Mouse (Mus musculus): ENCODE measurements at regions not wholly inside any gene's neighbourhood (a gene's known extent, or its start where the extent isn't known, plus 50 kb on each side); places are given as distances from the start of the nearest gene placed in this dataset.
A peak's percentile ranks its signal among the peaks of the same experiment; 100 is the strongest.

DNA sequence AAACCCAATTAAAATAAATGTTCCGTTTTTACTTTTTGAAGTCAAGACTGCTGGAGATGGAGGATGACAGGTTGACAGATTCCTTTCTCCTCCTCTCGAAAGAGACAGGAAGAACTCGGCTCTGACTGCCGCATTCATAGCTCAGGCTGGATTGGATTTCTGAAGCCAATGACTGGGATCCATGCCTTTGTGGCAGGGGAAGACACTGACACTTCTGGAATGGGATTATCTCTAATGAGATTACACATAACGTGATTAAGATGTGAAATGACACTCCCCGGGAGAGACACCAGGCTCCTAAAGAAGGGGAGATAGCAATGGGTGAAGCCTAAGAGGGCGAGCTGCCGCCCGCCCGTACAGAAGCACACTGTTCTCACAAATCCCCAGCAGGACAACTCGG lies 89.9 kb downstream of the Id4 start:
- WGBS = 80% methylated on average over 11 of the region's 11 CpGs
- Histone ChIP-seq H3K9me3 (ENCODE audit: control insufficient read depth, low read length) (no peaks in the 10 kb centered on the region), H3K4me3 (ENCODE audit: low read depth, low read length) (no peak overlapping the region), H3K27ac (ENCODE audit: low read depth, low read length) (no peak overlapping the region), H3K4me1 (ENCODE audit: control insufficient read depth, insufficient read depth, low read length) (no peaks in the 10 kb centered on the region), H3K9ac (replicated peaks; ENCODE audit: low read depth, low read length) (no peak overlapping the region), H3K4me2 (ENCODE audit: low read depth, low read length) (no peak overlapping the region), H3K27me3 (ENCODE audit: control insufficient read depth, insufficient read depth, low read length) (no peaks in the 10 kb centered on the region), H3K36me3 (ENCODE audit: control insufficient read depth, insufficient read depth, low read length) (no peaks in the 10 kb centered on the region)
- ATAC-seq (ENCODE audit: low read depth) = no peak

DNA sequence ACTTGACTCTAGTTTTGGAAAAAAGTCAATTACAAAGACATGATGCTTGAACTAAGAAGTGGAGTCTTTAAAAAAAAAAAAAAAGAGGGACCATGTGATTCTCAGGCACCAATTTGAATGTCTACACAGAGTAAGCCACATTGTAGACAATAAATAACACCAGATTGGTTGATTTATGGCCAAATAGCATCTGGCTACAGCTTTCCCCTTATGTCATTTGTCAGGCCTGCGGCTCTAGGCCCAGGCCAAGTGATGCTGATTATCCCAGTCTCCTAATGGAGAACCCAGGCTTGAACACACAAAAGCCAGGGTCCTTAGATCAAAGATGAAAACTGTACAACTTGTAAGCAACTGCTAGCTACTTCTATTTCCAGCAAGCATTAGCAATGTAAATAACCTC lies 96.1 kb downstream of the Id4 start:
- ATAC-seq (ENCODE audit: low read depth) = no peak
- no peak overlapping the region for H3K4me3 ChIP-seq (ENCODE audit: low read depth, low read length)
- WGBS = 38% methylated on average over 1 of the region's 1 CpGs
- no peak overlapping the region for H3K4me2 ChIP-seq (ENCODE audit: low read depth, low read length)
- H3K36me3 ChIP-seq (ENCODE audit: control insufficient read depth, insufficient read depth, low read length) = no peaks in the 10 kb centered on the region
- H3K27me3 ChIP-seq (ENCODE audit: control insufficient read depth, insufficient read depth, low read length) = no peaks in the 10 kb centered on the region
- H3K9ac ChIP-seq (replicated peaks; ENCODE audit: low read depth, low read length) = no peak overlapping the region
- H3K9me3 ChIP-seq (ENCODE audit: control insufficient read depth, low read length) = no peaks in the 10 kb centered on the region
- no peak overlapping the region for H3K27ac ChIP-seq (ENCODE audit: low read depth, low read length)
- no peaks in the 10 kb centered on the region for H3K4me1 ChIP-seq (ENCODE audit: control insufficient read depth, insufficient read depth, low read length)

DNA sequence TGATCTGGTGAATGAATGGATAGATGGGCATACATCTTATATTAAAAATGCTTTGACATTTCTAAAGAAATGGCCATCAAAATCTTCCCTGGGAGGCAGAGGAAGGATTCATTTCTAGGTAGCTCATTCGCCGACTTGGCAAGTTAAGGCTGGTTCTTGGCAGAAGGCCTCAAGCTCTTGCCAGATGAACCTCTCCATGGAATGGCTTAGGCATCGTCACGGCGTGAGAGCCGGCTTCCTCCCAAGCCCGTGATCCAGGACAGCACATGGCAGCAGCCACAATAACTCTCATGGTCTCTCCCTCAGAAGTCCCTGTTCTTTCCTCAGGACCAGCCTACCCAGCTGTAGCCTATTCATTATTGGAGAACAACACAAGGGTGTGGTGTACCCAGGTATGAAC lies 96.6 kb downstream of the Id4 start:
- Histone ChIP-seq H3K4me3 (ENCODE audit: low read depth, low read length) (no peak overlapping the region), H3K27me3 (ENCODE audit: control insufficient read depth, insufficient read depth, low read length) (no peaks in the 10 kb centered on the region), H3K9me3 (ENCODE audit: control insufficient read depth, low read length) (no peaks in the 10 kb centered on the region), H3K9ac (replicated peaks; ENCODE audit: low read depth, low read length) (no peak overlapping the region), H3K4me2 (ENCODE audit: low read depth, low read length) (no peak overlapping the region), H3K4me1 (ENCODE audit: control insufficient read depth, insufficient read depth, low read length) (no peaks in the 10 kb centered on the region), H3K27ac (ENCODE audit: low read depth, low read length) (no peak overlapping the region), H3K36me3 (ENCODE audit: control insufficient read depth, insufficient read depth, low read length) (no peaks in the 10 kb centered on the region)
- no peak for ATAC-seq (ENCODE audit: low read depth)
- WGBS = 81% methylated on average over 7 of the region's 7 CpGs

DNA sequence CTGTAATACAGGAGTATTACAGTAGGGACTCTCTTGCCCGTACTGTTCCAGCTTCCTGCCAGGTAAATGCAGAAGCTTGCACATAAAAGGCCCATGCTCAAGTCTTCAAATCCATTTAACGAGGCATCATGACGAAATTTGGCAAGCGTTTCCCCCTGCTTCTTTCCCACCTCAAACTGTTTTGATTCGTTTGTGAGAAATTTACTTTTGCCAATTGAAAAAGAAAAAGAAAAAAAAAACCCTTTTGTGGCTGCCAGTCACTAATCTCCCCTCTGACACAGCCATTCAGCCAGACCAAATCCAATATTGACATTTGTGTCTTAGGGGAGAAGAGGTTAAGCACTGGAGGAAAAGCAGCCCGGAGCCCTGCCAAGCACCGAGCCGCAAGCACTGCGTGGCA lies 110.0 kb downstream of the Id4 start:
- no peak overlapping the region for H3K4me3 ChIP-seq (ENCODE audit: low read depth, low read length)
- H3K9me3 ChIP-seq (ENCODE audit: control insufficient read depth, low read length) = no peaks in the 10 kb centered on the region
- no peak overlapping the region for H3K27ac ChIP-seq (ENCODE audit: low read depth, low read length)
- no peaks in the 10 kb centered on the region for H3K27me3 ChIP-seq (ENCODE audit: control insufficient read depth, insufficient read depth, low read length)
- H3K4me1 ChIP-seq (ENCODE audit: control insufficient read depth, insufficient read depth, low read length) = no peaks in the 10 kb centered on the region
- H3K4me2 ChIP-seq (ENCODE audit: low read depth, low read length) = no peak overlapping the region
- ATAC-seq (ENCODE audit: low read depth) = no peak
- WGBS = 81% methylated on average over 9 of the region's 9 CpGs
- H3K36me3 ChIP-seq (ENCODE audit: control insufficient read depth, insufficient read depth, low read length) = no peaks in the 10 kb centered on the region
- H3K9ac ChIP-seq (replicated peaks; ENCODE audit: low read depth, low read length) = no peak overlapping the region

DNA sequence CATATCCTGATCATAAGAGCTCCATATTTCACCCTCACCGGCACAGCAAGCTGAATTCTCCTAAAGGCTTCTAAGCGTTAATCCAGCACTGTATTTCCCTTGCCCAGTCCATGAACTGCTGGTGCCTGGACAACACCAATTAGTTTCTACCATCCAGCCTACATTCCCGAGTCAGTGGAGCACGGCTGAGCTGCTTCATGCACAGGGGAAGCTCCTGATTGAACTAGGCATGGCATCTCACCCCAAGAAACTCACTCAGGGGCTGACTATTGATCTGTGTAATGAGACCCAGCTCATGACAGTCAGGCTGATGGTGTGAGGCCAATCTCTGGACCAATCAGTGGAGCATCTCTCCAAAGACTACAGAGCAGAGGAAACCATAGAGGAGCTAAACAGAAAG lies 115.4 kb downstream of the Id4 start:
- H3K27me3 ChIP-seq (ENCODE audit: control insufficient read depth, insufficient read depth, low read length) = no peaks in the 10 kb centered on the region
- no peak overlapping the region for H3K27ac ChIP-seq (ENCODE audit: low read depth, low read length)
- no peaks in the 10 kb centered on the region for H3K36me3 ChIP-seq (ENCODE audit: control insufficient read depth, insufficient read depth, low read length)
- H3K4me2 ChIP-seq (ENCODE audit: low read depth, low read length) = no peak overlapping the region
- H3K9me3 ChIP-seq (ENCODE audit: control insufficient read depth, low read length) = no peaks in the 10 kb centered on the region
- no peak overlapping the region for H3K4me3 ChIP-seq (ENCODE audit: low read depth, low read length)
- no peaks in the 10 kb centered on the region for H3K4me1 ChIP-seq (ENCODE audit: control insufficient read depth, insufficient read depth, low read length)
- no peak for ATAC-seq (ENCODE audit: low read depth)
- WGBS = 73% methylated on average over 4 of the region's 4 CpGs
- no peak overlapping the region for H3K9ac ChIP-seq (replicated peaks; ENCODE audit: low read depth, low read length)

DNA sequence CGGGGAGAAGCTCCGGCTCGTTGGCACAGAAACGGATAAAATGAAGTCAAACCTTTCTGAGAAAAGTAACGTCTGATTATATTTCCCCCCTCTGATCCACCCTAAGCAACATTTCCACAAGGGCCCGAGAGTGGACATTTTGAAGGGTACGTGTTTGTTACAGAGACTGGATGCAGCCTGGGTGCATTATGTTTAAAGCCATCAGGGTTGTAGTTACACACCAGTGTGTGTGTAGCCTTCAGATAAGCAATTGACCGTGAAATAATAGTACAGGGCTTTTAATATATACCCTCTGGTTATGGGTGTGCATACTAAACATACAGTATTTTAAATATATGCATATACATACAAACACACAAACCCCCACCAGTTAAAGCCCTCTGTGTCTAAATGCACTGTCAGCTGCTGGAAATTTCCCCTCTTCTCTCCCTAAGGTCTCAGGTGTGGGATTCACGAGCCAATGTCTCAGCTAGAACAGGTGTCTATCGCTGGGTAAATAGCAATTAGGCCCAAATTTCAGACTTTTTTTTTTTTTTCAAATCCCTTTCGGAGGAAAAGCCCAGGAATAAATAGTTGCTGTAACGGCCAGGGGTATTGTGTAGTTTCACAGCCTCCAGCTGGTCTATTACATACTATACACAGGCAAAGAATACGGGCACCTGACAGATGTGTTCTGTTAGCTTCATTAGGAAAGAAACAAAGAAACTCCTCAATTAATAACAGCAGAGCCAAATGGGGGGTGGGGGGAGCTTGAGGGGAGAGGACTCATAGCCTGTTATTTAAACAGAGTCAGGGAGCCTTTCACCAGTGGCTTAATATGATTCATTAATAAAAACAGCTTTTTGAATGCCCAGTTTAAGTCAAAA lies 122.8 kb downstream of the Id4 start:
- H3K4me2 ChIP-seq (ENCODE audit: low read depth, low read length) = no peak overlapping the region
- 33% methylated on average over 13 of the region's 13 CpGs for WGBS
- H3K4me1 ChIP-seq (ENCODE audit: control insufficient read depth, insufficient read depth, low read length) = peaks cover 7% of the 10 kb centered on the region
- peak overlapping the region; percentile 28; the same call in 1 of the 2 replicates for H3K27ac ChIP-seq (ENCODE audit: low read depth, low read length)
- H3K36me3 ChIP-seq (ENCODE audit: control insufficient read depth, insufficient read depth, low read length) = no peaks in the 10 kb centered on the region
- H3K9ac ChIP-seq (replicated peaks; ENCODE audit: low read depth, low read length) = no peak overlapping the region
- ATAC-seq (ENCODE audit: low read depth) = peak; percentile 79
- H3K9me3 ChIP-seq (ENCODE audit: control insufficient read depth, low read length) = no peaks in the 10 kb centered on the region
- H3K4me3 ChIP-seq (ENCODE audit: low read depth, low read length) = no peak overlapping the region
- no peaks in the 10 kb centered on the region for H3K27me3 ChIP-seq (ENCODE audit: control insufficient read depth, insufficient read depth, low read length)

DNA sequence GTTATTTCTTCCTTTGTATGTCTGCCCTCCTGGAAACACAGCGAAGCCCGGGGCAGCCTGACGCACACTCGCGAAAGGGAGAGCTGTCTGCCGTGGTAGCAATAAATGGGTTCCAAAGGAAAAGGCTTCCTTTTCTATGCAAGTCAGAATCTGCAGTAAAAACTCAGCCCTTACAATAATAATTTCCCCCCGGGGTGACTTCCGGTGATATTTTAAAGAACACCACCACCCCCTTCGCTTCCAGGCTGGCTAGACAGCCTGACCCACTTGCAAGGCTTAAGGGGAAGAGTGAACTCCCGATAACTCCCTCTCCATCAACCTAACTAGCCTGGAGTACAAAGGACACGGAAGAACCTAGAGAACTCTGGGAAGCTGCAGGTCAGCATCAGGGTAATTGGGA lies 123.9 kb downstream of the Id4 start:
- no peaks in the 10 kb centered on the region for H3K27me3 ChIP-seq (ENCODE audit: control insufficient read depth, insufficient read depth, low read length)
- peak overlapping the region; percentile 28; the same call in 1 of the 2 replicates for H3K27ac ChIP-seq (ENCODE audit: low read depth, low read length)
- H3K4me2 ChIP-seq (ENCODE audit: low read depth, low read length) = peak overlapping the region; percentile 0; the same call in 1 of the 2 replicates
- WGBS = 20% methylated on average over 11 of the region's 11 CpGs
- H3K4me1 ChIP-seq (ENCODE audit: control insufficient read depth, insufficient read depth, low read length) = peaks cover 7% of the 10 kb centered on the region
- H3K9me3 ChIP-seq (ENCODE audit: control insufficient read depth, low read length) = no peaks in the 10 kb centered on the region
- no peaks in the 10 kb centered on the region for H3K36me3 ChIP-seq (ENCODE audit: control insufficient read depth, insufficient read depth, low read length)
- no peak overlapping the region for H3K4me3 ChIP-seq (ENCODE audit: low read depth, low read length)
- H3K9ac ChIP-seq (replicated peaks; ENCODE audit: low read depth, low read length) = no peak overlapping the region; the same call in 1 of the 2 replicates
- ATAC-seq (ENCODE audit: low read depth) = no peak

DNA sequence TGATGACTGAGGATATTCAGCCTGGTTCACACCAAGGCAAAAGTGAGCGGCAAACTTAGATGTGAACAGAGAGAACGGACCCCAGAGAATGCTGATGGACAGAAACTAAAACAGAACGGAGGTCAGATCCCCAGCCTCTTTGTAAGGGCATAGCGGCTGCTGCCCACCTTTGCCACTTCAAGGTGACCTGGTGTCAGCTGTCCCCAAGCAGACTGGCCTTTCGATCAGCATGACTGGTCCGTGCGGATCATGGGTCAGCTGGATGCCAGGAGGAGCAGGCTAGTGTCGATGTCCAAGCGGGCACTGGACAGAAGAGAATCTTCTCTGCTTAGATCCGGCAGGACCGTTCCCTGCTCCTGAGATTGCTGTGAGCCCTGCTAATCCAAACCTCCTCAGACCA lies 122.1 kb downstream of the Zfp169 start:
- 88% methylated on average over 11 of the region's 11 CpGs for WGBS
- Histone ChIP-seq H3K4me1 (ENCODE audit: control insufficient read depth, insufficient read depth, low read length) (no peaks in the 10 kb centered on the region), H3K36me3 (ENCODE audit: control insufficient read depth, insufficient read depth, low read length) (no peaks in the 10 kb centered on the region), H3K27ac (ENCODE audit: low read depth, low read length) (no peak overlapping the region), H3K27me3 (ENCODE audit: control insufficient read depth, insufficient read depth, low read length) (no peaks in the 10 kb centered on the region), H3K4me2 (ENCODE audit: low read depth, low read length) (no peak overlapping the region), H3K9ac (replicated peaks; ENCODE audit: low read depth, low read length) (no peak overlapping the region), H3K9me3 (ENCODE audit: control insufficient read depth, low read length) (no peaks in the 10 kb centered on the region), H3K4me3 (ENCODE audit: low read depth, low read length) (no peak overlapping the region)
- no peak for ATAC-seq (ENCODE audit: low read depth)

DNA sequence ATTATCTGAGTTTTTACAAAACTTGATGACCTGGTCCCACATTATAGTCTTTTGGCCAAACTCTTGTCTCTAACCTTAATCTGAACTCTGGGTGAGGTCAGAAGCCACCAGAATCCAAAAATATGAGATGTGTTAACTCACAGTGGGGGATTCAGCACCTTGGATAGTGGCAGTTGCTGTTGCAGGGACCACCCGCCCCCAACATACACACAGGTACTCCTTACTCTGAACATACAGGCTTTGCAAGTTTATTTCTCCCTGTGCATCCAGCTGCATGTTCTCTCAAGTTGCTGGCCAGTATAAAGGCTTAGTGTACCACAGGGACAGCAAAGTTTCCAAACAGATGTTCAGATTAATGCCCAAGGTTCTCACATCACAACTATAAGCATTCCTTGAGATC lies 115.5 kb downstream of the Zfp169 start:
- H3K9me3 ChIP-seq (ENCODE audit: control insufficient read depth, low read length) = no peaks in the 10 kb centered on the region
- no peaks in the 10 kb centered on the region for H3K4me1 ChIP-seq (ENCODE audit: control insufficient read depth, insufficient read depth, low read length)
- no peaks in the 10 kb centered on the region for H3K36me3 ChIP-seq (ENCODE audit: control insufficient read depth, insufficient read depth, low read length)
- WGBS = 28% methylated on average over 1 of the region's 1 CpGs
- no peaks in the 10 kb centered on the region for H3K27me3 ChIP-seq (ENCODE audit: control insufficient read depth, insufficient read depth, low read length)
- no peak overlapping the region for H3K9ac ChIP-seq (replicated peaks; ENCODE audit: low read depth, low read length)
- no peak overlapping the region for H3K27ac ChIP-seq (ENCODE audit: low read depth, low read length)
- no peak for ATAC-seq (ENCODE audit: low read depth)
- H3K4me3 ChIP-seq (ENCODE audit: low read depth, low read length) = no peak overlapping the region
- no peak overlapping the region for H3K4me2 ChIP-seq (ENCODE audit: low read depth, low read length)

Data from neural tube, embryonic 14.5 days (tissue).